Mouse (Mus musculus): ENCODE measurements around the gene Orm3. TPM values are rescaled to one million over a fixed set of nuclear protein-coding genes. Genes with fewer than 3 reads are reported as not detected.
A peak's percentile ranks its signal among the peaks of the same experiment; 100 is the strongest.
"Not testable (repeated sequence)": the region's sequence is repeated elsewhere in the genome, so short reads cannot be mapped to it uniquely, and the experiment has no call there.

The Orm3 gene
- polyA plus RNA-seq (2015; fragmentation: Nextera tagmentation; extraction: Ambion mirVana), result not detected in 2 replicates

GRCm38 (mm10) chr4:63355877-63356665 lies at the start of gene Orm3:
Orm3 (plus strand) TSS chr4:63356162.
- Histone ChIP-seq H3K4me3 (replicated peaks) (no peak within 1 kb of the TSS), H3K4me2 (no peak within 1 kb of the TSS), H3K9ac (no peak within 1 kb of the TSS), H3K27me3 (replicated peaks) (no peaks in the 10 kb centered on the region), H3K36me3 (no peaks in the 10 kb centered on the region), H3K4me1 (0 out of 2 replicates have a peak, but pooled peaks cover 3% of the 10 kb centered on the region), H3K9me3 (no peaks in the 10 kb centered on the region), H3K27ac (peak within 1 kb of the TSS; percentile 21; the same call in 1 of the 2 replicates)
- no peak for ATAC-seq (ENCODE audit: insufficient read depth, low FRiP score, low read depth)
- WGBS, result 79% methylated on average over 4 of the region's 4 CpGs

DNA sequence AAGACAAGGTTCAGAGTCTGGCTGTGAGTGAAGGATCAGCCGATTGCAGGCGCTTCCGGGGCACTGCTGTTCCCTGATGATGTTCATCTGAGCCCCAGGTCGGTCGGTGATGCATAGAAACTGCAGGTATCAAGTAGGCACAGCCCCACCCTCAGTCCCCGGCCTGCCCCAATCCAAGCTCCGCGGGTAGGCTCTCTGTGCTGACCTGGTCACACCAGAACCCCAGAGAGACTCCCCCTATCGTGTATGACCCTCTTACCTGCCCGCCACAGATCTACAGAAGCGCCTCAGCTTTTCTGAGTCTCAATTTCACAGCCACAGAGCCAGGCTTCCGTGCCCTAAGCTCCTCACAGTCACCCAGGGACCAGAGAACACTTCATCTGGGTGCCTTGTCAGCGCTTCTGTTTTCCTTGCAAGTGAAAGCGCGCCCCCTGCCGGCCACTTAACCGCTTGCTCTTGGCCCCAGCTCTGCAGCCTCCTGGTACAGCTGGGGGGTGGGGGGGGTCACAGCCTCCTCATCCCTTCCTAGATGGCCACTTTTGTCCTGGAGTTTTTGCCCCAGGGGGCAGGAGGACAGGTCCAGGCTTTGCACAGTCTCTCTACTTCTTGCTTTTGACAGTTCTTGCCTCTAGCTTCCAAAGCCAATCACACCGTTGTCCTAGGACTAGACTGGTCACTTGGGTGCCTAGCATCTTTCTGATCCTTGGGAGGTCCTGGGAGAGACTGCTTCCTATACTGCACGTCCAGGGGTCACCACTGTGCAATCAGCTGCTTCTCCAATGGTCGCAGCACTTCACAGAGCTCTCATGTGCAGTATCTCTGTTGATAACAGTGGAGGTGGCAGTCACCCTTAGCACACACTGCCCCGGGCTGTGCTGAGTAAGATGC lies 48.5 kb upstream of the Orm3 start:
- Histone ChIP-seq H3K9me3 (no peaks in the 10 kb centered on the region), H3K4me3 (replicated peaks) (no peak overlapping the region), H3K4me1 (no peaks in the 10 kb centered on the region), H3K4me2 (no peak overlapping the region), H3K36me3 (peaks cover 20% of the 10 kb centered on the region), H3K9ac (no peak overlapping the region), H3K27me3 (replicated peaks) (no peaks in the 10 kb centered on the region), H3K27ac (no peak overlapping the region)
- peak; percentile 60 for ATAC-seq (ENCODE audit: insufficient read depth, low FRiP score, low read depth)
- 33% methylated on average over 21 of the region's 21 CpGs for WGBS

DNA sequence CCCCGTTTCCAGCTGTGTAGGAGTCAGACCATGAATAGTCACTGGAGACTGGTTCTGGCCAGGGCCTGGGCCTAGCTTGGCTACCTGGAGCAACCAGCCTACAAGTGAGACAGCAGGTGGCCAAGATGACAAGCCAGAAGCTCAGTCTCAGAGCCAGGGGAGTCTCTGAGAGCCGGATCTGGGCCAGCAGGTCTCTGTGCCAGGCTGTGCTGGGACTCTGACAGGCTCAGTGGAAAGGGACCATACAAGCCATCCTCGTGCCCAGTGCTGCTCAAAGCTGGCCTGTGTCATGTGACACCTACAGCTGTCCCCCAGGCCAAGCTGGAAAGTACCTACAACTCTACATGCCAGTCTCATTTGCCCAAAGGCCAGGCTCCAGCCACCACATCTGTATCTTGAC lies 47.6 kb upstream of the Orm3 start:
- Histone ChIP-seq H3K27ac (no peak overlapping the region), H3K9me3 (no peaks in the 10 kb centered on the region), H3K36me3 (peaks cover 17% of the 10 kb centered on the region), H3K27me3 (replicated peaks) (no peaks in the 10 kb centered on the region), H3K4me1 (no peaks in the 10 kb centered on the region), H3K4me3 (replicated peaks) (no peak overlapping the region), H3K9ac (no peak overlapping the region), H3K4me2 (no peak overlapping the region)
- ATAC-seq (ENCODE audit: insufficient read depth, low FRiP score, low read depth), result no peak
- 83% methylated on average over 3 of the region's 3 CpGs for WGBS

- H3K4me1 ChIP-seq, result no peaks in the 10 kb centered on the region
- H3K27ac ChIP-seq, result no peak overlapping the region
- no peaks in the 10 kb centered on the region for H3K9me3 ChIP-seq
- H3K4me3 ChIP-seq (replicated peaks), result no peak overlapping the region
- 61% methylated on average over 10 of the region's 10 CpGs for WGBS
- peaks cover 17% of the 10 kb centered on the region for H3K36me3 ChIP-seq
- H3K9ac ChIP-seq, result no peak overlapping the region
- no peaks in the 10 kb centered on the region for H3K27me3 ChIP-seq (replicated peaks)
- H3K4me2 ChIP-seq, result no peak overlapping the region
- ATAC-seq (ENCODE audit: insufficient read depth, low FRiP score, low read depth), result no peak
Measured at GRCm38 (mm10) chr4:63310247-63310855, 45.6 kb upstream of the Orm3 start.

DNA sequence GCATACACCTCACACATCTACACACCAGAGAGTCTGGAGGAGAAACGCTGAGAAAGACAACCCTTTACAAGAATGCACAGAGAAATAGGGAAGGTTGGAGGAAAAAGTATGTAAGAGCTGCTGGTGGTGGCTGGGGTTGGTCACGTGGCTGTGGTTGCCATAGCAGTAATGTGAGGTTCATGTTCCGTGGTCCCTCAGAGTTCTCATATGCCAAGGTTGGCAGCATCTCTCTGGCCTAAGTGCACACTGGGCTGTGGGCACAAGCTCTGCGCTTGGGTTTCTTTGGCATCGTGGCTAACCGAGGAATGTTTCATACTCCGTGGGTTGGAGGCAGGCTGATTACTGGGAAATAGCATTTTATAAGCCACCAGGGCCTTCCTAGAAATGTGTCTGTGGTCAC lies 44.5 kb upstream of the Orm3 start:
- Histone ChIP-seq H3K4me1 (no peaks in the 10 kb centered on the region), H3K36me3 (peaks cover 15% of the 10 kb centered on the region), H3K4me3 (replicated peaks) (no peak overlapping the region), H3K9ac (no peak overlapping the region), H3K27ac (no peak overlapping the region), H3K27me3 (replicated peaks) (no peaks in the 10 kb centered on the region), H3K9me3 (no peaks in the 10 kb centered on the region), H3K4me2 (no peak overlapping the region)
- WGBS, result 87% methylated on average over 7 of the region's 7 CpGs
- no peak for ATAC-seq (ENCODE audit: insufficient read depth, low FRiP score, low read depth)

GRCm38 (mm10) chr4:63314063-63314462 lies 41.9 kb upstream of the Orm3 start:
- no peak for ATAC-seq (ENCODE audit: insufficient read depth, low FRiP score, low read depth)
- H3K4me3 ChIP-seq (replicated peaks), result no peak overlapping the region
- H3K27ac ChIP-seq, result no peak overlapping the region
- peaks cover 18% of the 10 kb centered on the region; the same call in 1 of the 2 replicates for H3K36me3 ChIP-seq
- H3K9me3 ChIP-seq, result no peaks in the 10 kb centered on the region
- WGBS, result 70% methylated on average over 5 of the region's 5 CpGs
- no peaks in the 10 kb centered on the region for H3K4me1 ChIP-seq
- H3K4me2 ChIP-seq, result no peak overlapping the region
- H3K27me3 ChIP-seq (replicated peaks), result no peaks in the 10 kb centered on the region
- no peak overlapping the region for H3K9ac ChIP-seq

DNA sequence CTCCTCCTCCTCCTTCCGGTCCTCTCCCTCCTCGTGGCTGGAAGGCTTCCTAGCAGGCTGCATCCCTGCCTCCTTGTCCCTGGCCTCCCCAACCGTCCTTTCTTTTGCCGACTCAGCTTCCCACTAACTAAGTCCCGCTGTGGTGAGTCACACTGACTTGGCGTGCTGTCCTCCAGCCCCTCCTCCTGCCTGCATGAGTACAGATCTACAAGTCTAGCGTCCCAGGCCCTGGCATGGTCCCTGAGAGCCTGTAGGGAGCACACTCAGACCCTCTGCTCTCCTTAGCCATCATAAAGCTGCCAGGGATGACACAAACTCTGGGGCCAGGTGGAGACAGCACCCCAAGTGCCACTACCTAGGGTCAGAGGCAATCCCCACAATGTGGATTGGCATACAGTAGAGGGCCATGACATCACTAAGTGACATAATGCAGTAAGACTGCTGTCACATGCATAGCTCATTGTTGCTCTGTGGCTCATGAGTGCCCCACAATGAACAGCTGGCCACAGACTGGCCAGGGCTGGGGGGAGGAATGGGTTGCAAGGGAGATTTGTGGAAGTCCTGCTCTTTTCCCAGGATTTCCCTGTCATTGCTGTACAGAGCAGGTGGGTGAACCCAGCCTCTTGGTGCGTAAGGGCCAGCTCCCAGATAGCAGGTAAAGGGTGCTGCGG lies 39.8 kb upstream of the Orm3 start:
- H3K36me3 ChIP-seq, result peaks cover 14% of the 10 kb centered on the region
- peak; percentile 48 for ATAC-seq (ENCODE audit: insufficient read depth, low FRiP score, low read depth)

GRCm38 (mm10) chr4:63319566-63319965 lies 36.4 kb upstream of the Orm3 start:
- not testable (repeated sequence) for H3K4me3 ChIP-seq (replicated peaks)

More for the DNA sequence above, 39.8 kb upstream of the Orm3 start:
- Histone ChIP-seq H3K4me2 (no peak overlapping the region), H3K9ac (no peak overlapping the region), H3K27me3 (replicated peaks) (no peaks in the 10 kb centered on the region), H3K27ac (no peak overlapping the region), H3K4me1 (no peaks in the 10 kb centered on the region), H3K4me3 (replicated peaks) (no peak overlapping the region), H3K9me3 (no peaks in the 10 kb centered on the region)
- WGBS, result 61% methylated on average over 9 of the region's 9 CpGs

GRCm38 (mm10) chr4:63323275-63323815 lies 32.6 kb upstream of the Orm3 start:
- no peak for ATAC-seq (ENCODE audit: insufficient read depth, low FRiP score, low read depth)
- 69% methylated on average over 8 of the region's 8 CpGs for WGBS

More at GRCm38 (mm10) chr4:63319566-63319965, 36.4 kb upstream of the Orm3 start:
- 26% methylated on average over 3 of the region's 3 CpGs for WGBS
- not testable (repeated sequence) for H3K27ac ChIP-seq; H3K9ac ChIP-seq; ATAC-seq (ENCODE audit: insufficient read depth, low FRiP score, low read depth); H3K4me2 ChIP-seq; H3K4me1 ChIP-seq; H3K27me3 ChIP-seq (replicated peaks); H3K9me3 ChIP-seq
- H3K36me3 ChIP-seq, result peaks cover 30% of the 10 kb centered on the region

DNA sequence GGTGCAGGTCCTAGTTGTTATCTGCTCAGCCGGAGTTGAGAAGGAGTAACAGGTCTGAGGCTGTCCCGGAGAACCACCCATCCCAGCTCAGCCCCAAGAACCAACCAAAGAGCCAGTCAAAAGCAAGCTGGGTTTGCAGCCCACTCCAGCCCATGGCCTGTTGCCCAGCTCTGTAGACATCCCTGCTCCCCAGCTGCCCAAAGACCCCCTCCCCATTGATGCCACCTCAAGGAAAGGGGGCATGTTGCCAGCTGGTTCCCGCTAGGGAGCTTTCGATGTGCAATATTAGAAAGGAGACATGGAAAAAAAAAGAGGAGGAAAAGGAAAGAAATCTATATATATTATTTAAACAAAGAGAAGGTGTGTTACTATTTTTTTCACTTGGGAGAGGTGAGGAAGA lies 22.6 kb upstream of the Orm3 start:
- Histone ChIP-seq H3K27ac (no peak overlapping the region), H3K36me3 (peaks cover 11% of the 10 kb centered on the region), H3K9me3 (no peaks in the 10 kb centered on the region), H3K4me3 (replicated peaks) (no peak overlapping the region), H3K4me2 (no peak overlapping the region), H3K27me3 (replicated peaks) (no peaks in the 10 kb centered on the region), H3K9ac (no peak overlapping the region), H3K4me1 (no peaks in the 10 kb centered on the region)
- WGBS, result 90% methylated on average over 4 of the region's 4 CpGs
- ATAC-seq (ENCODE audit: insufficient read depth, low FRiP score, low read depth), result no peak

More at GRCm38 (mm10) chr4:63323275-63323815, 32.6 kb upstream of the Orm3 start:
- no peak overlapping the region for H3K9ac ChIP-seq
- H3K9me3 ChIP-seq, result no peaks in the 10 kb centered on the region
- H3K4me2 ChIP-seq, result no peak overlapping the region
- no peak overlapping the region for H3K27ac ChIP-seq
- H3K4me3 ChIP-seq (replicated peaks), result no peak overlapping the region
- H3K4me1 ChIP-seq, result no peaks in the 10 kb centered on the region
- H3K36me3 ChIP-seq, result peaks cover 36% of the 10 kb centered on the region
- no peaks in the 10 kb centered on the region for H3K27me3 ChIP-seq (replicated peaks)

GRCm38 (mm10) chr4:63338414-63339076 lies 17.4 kb upstream of the Orm3 start:
- Histone ChIP-seq H3K27ac (no peak overlapping the region), H3K9me3 (no peaks in the 10 kb centered on the region), H3K9ac (no peak overlapping the region), H3K4me3 (replicated peaks) (no peak overlapping the region), H3K4me1 (no peaks in the 10 kb centered on the region), H3K36me3 (0 out of 2 replicates have a peak, but pooled peaks cover 5% of the 10 kb centered on the region), H3K4me2 (no peak overlapping the region), H3K27me3 (replicated peaks) (no peaks in the 10 kb centered on the region)
- no peak for ATAC-seq (ENCODE audit: insufficient read depth, low FRiP score, low read depth)
- WGBS, result 72% methylated on average over 3 of the region's 3 CpGs
